Mouse (Mus musculus): ENCODE data around the gene Angel1.

- TF ChIP-seq CTCF (IDR thresholded peaks at IDR 0.05; ENCODE audit: low read depth) = no peak
- no peak for TF ChIP-seq EP300 (IDR thresholded peaks at IDR 0.05; ENCODE audit: low read depth)
Observed at GRCm38 (mm10) chr12:86725706-86726105, 554 bp downstream of the Angel1 start.
